Mouse (Mus musculus) gastrocnemius, postnatal 36 days (tissue): ENCODE measurements around the gene Hist1h2ad. TPM values are rescaled to one million over a fixed set of nuclear protein-coding genes. Genes with fewer than 3 reads are reported as not detected.
A peak's percentile ranks its signal among the peaks of the same experiment; 100 is the strongest.
"Not testable (repeated sequence)": the region's sequence is repeated elsewhere in the genome, so short reads cannot be mapped to it uniquely, and the experiment has no call there.

ENCODE experiments used
- DNase-seq, 2 experiments: peaks; one replicate each; pipeline ENCODE4 v3.0.0; 2022
- intact Hi-C: fragments of 180-260 bp; cut with DNase I; formaldehyde crosslinking; loops from one replicate; pipeline ENCODE4 v1.15.1; 2025
- total RNA-seq, 2 experiments: library from RNA; stranded (reverse); gene quantifications; 2 replicates each; pipeline ENCODE4 v1.2.3; 2021

Gene Hist1h2ad
- total RNA-seq, 2 experiments from 2014 or later = 1.2 to 2.2 TPM

GRCm38 (mm10) chr13:23582219-23583056 is 8.3 kb downstream of the Hist1h2ad start:
- intact Hi-C loops = loop anchor here (1.0 to 10.0 kb wide), 3 partner anchors 39 to 1868 kb away; partner anchors contain the start of genes Hist1h2ai, Hist1h2bb, Hist1h2be and Hist1h2bl
- DNase-seq = no peak

GRCm38 (mm10) chr13:23583387-23584068 is 9.3 kb downstream of the Hist1h2ad start:
- no peak for DNase-seq
- intact Hi-C loops = loop anchor here (5.0 to 10.0 kb wide), 2 partner anchors 164 to 1869 kb away; partner anchors contain the start of genes Hist1h2ai, Hist1h2bb, Hist1h2bl and Hist1h3c

GRCm38 (mm10) chr13:23584331-23584730 is 10.2 kb downstream of the Hist1h2ad start:
- intact Hi-C loops = loop anchor here (5.0 to 10.0 kb wide), 2 partner anchors 163 to 1870 kb away; partner anchors contain the start of genes Hist1h2ai, Hist1h2bb, Hist1h2bl and Hist1h3c
- no peak for DNase-seq

- intact Hi-C loops = loop anchor here (10.0 kb wide), 1 partner anchor 1870 kb away; the partner anchor contains the start of genes Hist1h2ai, Hist1h2bl and Hist1h3h
- DNase-seq = peak; percentile 11 to 64
These were observed 10.9 kb downstream of the Hist1h2ad start for GRCm38 (mm10) chr13:23585029-23585441.

GRCm38 (mm10) chr13:23585442-23586098 is 11.4 kb downstream of the Hist1h2ad start:
- DNase-seq = peak; percentile 28 to 65
- intact Hi-C loops = loop anchor here (10.0 kb wide), 1 partner anchor 1871 kb away; the partner anchor contains the start of genes Hist1h2ai, Hist1h2bl and Hist1h3h

GRCm38 (mm10) chr13:23586099-23586939 is 12.1 kb downstream of the Hist1h2ad start:
- intact Hi-C loops = loop anchor here (10.0 kb wide), 1 partner anchor 1872 kb away; the partner anchor contains the start of genes Hist1h2ai, Hist1h2bl and Hist1h3h
- DNase-seq = no peak

GRCm38 (mm10) chr13:23586940-23587225 is 12.7 kb downstream of the Hist1h2ad start:
- DNase-seq = no peak
- intact Hi-C loops = loop anchor here (10.0 kb wide), 1 partner anchor 1872 kb away; the partner anchor contains the start of genes Hist1h2ai, Hist1h2bl and Hist1h3h

- no peak for DNase-seq
- intact Hi-C loops = no loop called here
These were observed 17.0 kb downstream of the Hist1h2ad start for GRCm38 (mm10) chr13:23591206-23591605.

- DNase-seq, intact Hi-C loops: not testable (repeated sequence)
These were observed 17.7 kb downstream of the Hist1h2ad start for GRCm38 (mm10) chr13:23591886-23592285.

GRCm38 (mm10) chr13:23592614-23593013 is 18.4 kb downstream of the Hist1h2ad start:
- no peak for DNase-seq
- intact Hi-C loops = no loop called here

GRCm38 (mm10) chr13:23593051-23593770 is 19.0 kb downstream of the Hist1h2ad start:
- intact Hi-C loops = no loop called here
- DNase-seq = no peak

- intact Hi-C loops = no loop called here
- DNase-seq = no peak
These were observed 21.0 kb downstream of the Hist1h2ad start for GRCm38 (mm10) chr13:23595185-23595584.

- DNase-seq = no peak
- intact Hi-C loops = loop anchor here (2.0 kb wide), 1 partner anchor 171 kb away; no protein-coding TSS in a partner anchor
These were observed 21.6 kb downstream of the Hist1h2ad start for GRCm38 (mm10) chr13:23595622-23596372.

GRCm38 (mm10) chr13:23597957-23598356 is 23.8 kb downstream of the Hist1h2ad start:
- intact Hi-C loops = loop anchor here (2.0 kb wide), 1 partner anchor 173 kb away; no protein-coding TSS in a partner anchor
- peak; percentile 64 to 66 for DNase-seq

GRCm38 (mm10) chr13:23603182-23603699 is 29.1 kb downstream of the Hist1h2ad start:
- DNase-seq = no peak
- intact Hi-C loops = no loop called here

GRCm38 (mm10) chr13:23604452-23604851 is 30.3 kb downstream of the Hist1h2ad start:
- intact Hi-C loops = no loop called here
- DNase-seq = no peak

- no peak for DNase-seq
- intact Hi-C loops = no loop called here
These were observed 30.9 kb downstream of the Hist1h2ad start for GRCm38 (mm10) chr13:23605052-23605451.

GRCm38 (mm10) chr13:23609209-23609608 is 35.0 kb downstream of the Hist1h2ad start:
- intact Hi-C loops = no loop called here
- no peak for DNase-seq
